Mouse (Mus musculus): ENCODE measurements around the gene Phf21a. TPM values are rescaled to one million over a fixed set of nuclear protein-coding genes. Genes with fewer than 3 reads are reported as not detected.

The Phf21a gene
- polyA plus RNA-seq, 1 experiment from 2014 or later = 30.3 TPM

- no peak for DNase-seq (ENCODE audit: low spot score)
These were observed 287.0 kb downstream of the Phf21a start for GRCm38 (mm10) chr2:92379783-92380494.

GRCm38 (mm10) chr2:92380495-92381050 lies 287.7 kb downstream of the Phf21a start:
- Histone ChIP-seq H3K27me3 (ENCODE audit: insufficient read depth, poor library complexity, severe bottlenecking) (0 out of 2 replicates have a peak, but pooled peaks cover 5% of the 10 kb centered on the region), H3K36me3 (peaks cover 78% of the 10 kb centered on the region), H3K4me3 (no peak overlapping the region), H3K27ac (no peak overlapping the region), H3K4me1 (peaks cover 17% of the 10 kb centered on the region), H3K9me3 (no peaks in the 10 kb centered on the region)
- no peak for DNase-seq (ENCODE audit: low spot score)
- 77% methylated on average over 6 of the region's 6 CpGs for WGBS

More at GRCm38 (mm10) chr2:92379783-92380494, 287.0 kb downstream of the Phf21a start:
- H3K27me3 ChIP-seq (ENCODE audit: insufficient read depth, poor library complexity, severe bottlenecking) = no peaks in the 10 kb centered on the region
- H3K4me3 ChIP-seq = no peak overlapping the region
- no peak overlapping the region for H3K27ac ChIP-seq
- no peaks in the 10 kb centered on the region for H3K9me3 ChIP-seq
- H3K36me3 ChIP-seq = peaks cover 72% of the 10 kb centered on the region
- 80% methylated on average over 17 of the region's 17 CpGs for WGBS
- peaks cover 16% of the 10 kb centered on the region for H3K4me1 ChIP-seq

- H3K4me1 ChIP-seq = peaks cover 13% of the 10 kb centered on the region
- peaks cover 84% of the 10 kb centered on the region for H3K36me3 ChIP-seq
These were observed 288.2 kb downstream of the Phf21a start for GRCm38 (mm10) chr2:92381161-92381560.

GRCm38 (mm10) chr2:92381901-92382588 lies 289.1 kb downstream of the Phf21a start, which contains the start of gene 1700029I15Rik:
Gene 1700029I15Rik, plus strand, starts transcription at chr2:92382538.
- peaks cover 10% of the 10 kb centered on the region; the same call in 1 of the 2 replicates for H3K4me1 ChIP-seq
- DNase-seq (ENCODE audit: low spot score) = no peak
- 79% methylated on average over 5 of the region's 5 CpGs for WGBS
- H3K9me3 ChIP-seq = no peaks in the 10 kb centered on the region
- H3K27me3 ChIP-seq (ENCODE audit: insufficient read depth, poor library complexity, severe bottlenecking) = peaks cover 18% of the 10 kb centered on the region
- H3K4me3 ChIP-seq = no peak within 1 kb of the TSS
- peaks cover 93% of the 10 kb centered on the region for H3K36me3 ChIP-seq
- no peak within 1 kb of the TSS for H3K27ac ChIP-seq

More at GRCm38 (mm10) chr2:92381161-92381560, 288.2 kb downstream of the Phf21a start:
- Histone ChIP-seq H3K4me3 (no peak overlapping the region), H3K9me3 (no peaks in the 10 kb centered on the region), H3K27ac (no peak overlapping the region), H3K27me3 (ENCODE audit: insufficient read depth, poor library complexity, severe bottlenecking) (peaks cover 9% of the 10 kb centered on the region; the same call in 1 of the 2 replicates)
- DNase-seq (ENCODE audit: low spot score) = no peak
- WGBS = 80% methylated on average over 5 of the region's 5 CpGs

GRCm38 (mm10) chr2:92382759-92383158 lies 289.8 kb downstream of the Phf21a start:
- Histone ChIP-seq H3K4me1 (peaks cover 12% of the 10 kb centered on the region), H3K27me3 (ENCODE audit: insufficient read depth, poor library complexity, severe bottlenecking) (peaks cover 25% of the 10 kb centered on the region), H3K4me3 (no peak overlapping the region), H3K9me3 (no peaks in the 10 kb centered on the region), H3K36me3 (peaks cover 90% of the 10 kb centered on the region), H3K27ac (no peak overlapping the region)
- WGBS = 84% methylated on average over 4 of the region's 4 CpGs
- DNase-seq (ENCODE audit: low spot score) = no peak

- WGBS = 77% methylated on average over 4 of the region's 4 CpGs
- Histone ChIP-seq H3K36me3 (peaks cover 78% of the 10 kb centered on the region), H3K4me3 (no peak overlapping the region), H3K9me3 (no peaks in the 10 kb centered on the region), H3K27ac (no peak overlapping the region), H3K27me3 (ENCODE audit: insufficient read depth, poor library complexity, severe bottlenecking) (peaks cover 32% of the 10 kb centered on the region), H3K4me1 (peaks cover 26% of the 10 kb centered on the region)
- DNase-seq (ENCODE audit: low spot score) = no peak
These were observed 291.2 kb downstream of the Phf21a start for GRCm38 (mm10) chr2:92384101-92384500.

- Histone ChIP-seq H3K4me1 (peaks cover 39% of the 10 kb centered on the region), H3K4me3 (no peak overlapping the region), H3K27me3 (ENCODE audit: insufficient read depth, poor library complexity, severe bottlenecking) (peaks cover 36% of the 10 kb centered on the region), H3K36me3 (peaks cover 65% of the 10 kb centered on the region), H3K27ac (no peak overlapping the region), H3K9me3 (no peaks in the 10 kb centered on the region)
- WGBS = 65% methylated on average over 22 of the region's 22 CpGs
- DNase-seq (ENCODE audit: low spot score) = no peak
These were observed 292.5 kb downstream of the Phf21a start for GRCm38 (mm10) chr2:92385113-92386051.

GRCm38 (mm10) chr2:92386821-92387570 lies 294.1 kb downstream of the Phf21a start:
- WGBS = 80% methylated on average over 30 of the region's 30 CpGs
- Histone ChIP-seq H3K4me1 (peaks cover 54% of the 10 kb centered on the region), H3K27me3 (ENCODE audit: insufficient read depth, poor library complexity, severe bottlenecking) (peaks cover 52% of the 10 kb centered on the region), H3K9me3 (no peaks in the 10 kb centered on the region), H3K27ac (no peak overlapping the region; the same call in 1 of the 2 replicates), H3K4me3 (no peak overlapping the region), H3K36me3 (peaks cover 50% of the 10 kb centered on the region)
- DNase-seq (ENCODE audit: low spot score) = no peak

GRCm38 (mm10) chr2:92387646-92388045 lies 294.7 kb downstream of the Phf21a start:
- Histone ChIP-seq H3K9me3 (no peaks in the 10 kb centered on the region), H3K36me3 (peaks cover 45% of the 10 kb centered on the region), H3K27me3 (ENCODE audit: insufficient read depth, poor library complexity, severe bottlenecking) (peaks cover 58% of the 10 kb centered on the region), H3K4me1 (peaks cover 61% of the 10 kb centered on the region), H3K27ac (no peak overlapping the region), H3K4me3 (no peak overlapping the region)
- WGBS = 81% methylated on average over 4 of the region's 4 CpGs
- DNase-seq (ENCODE audit: low spot score) = no peak

GRCm38 (mm10) chr2:92388081-92388517 lies 295.2 kb downstream of the Phf21a start:
- no peak for DNase-seq (ENCODE audit: low spot score)
- no peak overlapping the region for H3K27ac ChIP-seq
- WGBS = 62% methylated on average over 3 of the region's 3 CpGs
- H3K36me3 ChIP-seq = peaks cover 41% of the 10 kb centered on the region
- H3K27me3 ChIP-seq (ENCODE audit: insufficient read depth, poor library complexity, severe bottlenecking) = peaks cover 63% of the 10 kb centered on the region
- H3K4me1 ChIP-seq = peaks cover 65% of the 10 kb centered on the region
- H3K9me3 ChIP-seq = no peaks in the 10 kb centered on the region
- peak overlapping the region; percentile 72 for H3K4me3 ChIP-seq

GRCm38 (mm10) chr2:92388891-92389641 lies 296.1 kb downstream of the Phf21a start:
- Histone ChIP-seq H3K9me3 (no peaks in the 10 kb centered on the region), H3K27me3 (ENCODE audit: insufficient read depth, poor library complexity, severe bottlenecking) (peaks cover 73% of the 10 kb centered on the region), H3K27ac (peak overlapping the region; percentile 90), H3K36me3 (peaks cover 34% of the 10 kb centered on the region), H3K4me3 (peak overlapping the region; percentile 72), H3K4me1 (peaks cover 68% of the 10 kb centered on the region)
- WGBS = 1% methylated on average over 57 of the region's 62 CpGs
- peak; percentile 94 for DNase-seq (ENCODE audit: low spot score)

Measured in heart, embryonic 10.5 days (tissue).